Mouse (Mus musculus): ENCODE data around the gene Cetn4. TPM values are rescaled to one million over a fixed set of nuclear protein-coding genes. Genes with fewer than 3 reads are reported as not detected.

The Cetn4 gene
- polyA plus RNA-seq (2015; fragmentation: Nextera tagmentation; extraction: Ambion mirVana), result 1.3 TPM in 2 replicates

DNA sequence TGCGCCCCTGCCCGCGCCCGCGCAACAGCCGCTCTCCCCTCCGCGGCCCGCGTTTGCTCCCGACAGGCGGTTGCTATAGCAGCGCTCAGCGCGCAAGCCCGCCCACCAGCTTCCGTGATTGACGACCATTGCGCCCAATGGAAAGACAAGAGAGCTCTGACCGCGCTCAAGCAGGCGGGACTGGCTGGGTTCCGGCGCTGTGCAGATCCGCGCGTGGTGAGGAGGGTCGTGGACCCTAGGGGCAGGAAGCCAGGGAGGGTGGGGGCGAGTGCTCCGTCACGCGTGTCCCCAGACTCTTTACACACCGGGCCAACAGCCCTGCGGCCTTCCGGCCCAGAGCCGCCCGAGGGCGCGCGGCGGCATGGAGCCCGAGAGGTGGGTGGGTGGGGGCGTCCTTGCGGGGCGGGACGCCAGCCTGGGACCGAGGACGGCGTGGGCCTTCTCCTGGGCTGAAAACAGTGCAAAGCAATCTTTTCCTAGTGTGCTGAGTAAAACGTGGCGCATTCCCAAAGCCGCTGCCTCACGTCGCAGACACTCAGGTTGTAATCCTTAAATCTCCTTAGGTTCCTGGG, at the start of gene Cetn4, which contains the start of gene Bbs12:
Gene Cetn4, minus strand, starts transcription at position 339 of the 572 bp plus-strand sequence.
Gene Bbs12, plus strand, starts transcription at position 185 of the 572 bp plus-strand sequence.
- WGBS (ENCODE audit: insufficient replicate concordance), result 2% methylated on average over 51 of the region's 54 CpGs

DNA sequence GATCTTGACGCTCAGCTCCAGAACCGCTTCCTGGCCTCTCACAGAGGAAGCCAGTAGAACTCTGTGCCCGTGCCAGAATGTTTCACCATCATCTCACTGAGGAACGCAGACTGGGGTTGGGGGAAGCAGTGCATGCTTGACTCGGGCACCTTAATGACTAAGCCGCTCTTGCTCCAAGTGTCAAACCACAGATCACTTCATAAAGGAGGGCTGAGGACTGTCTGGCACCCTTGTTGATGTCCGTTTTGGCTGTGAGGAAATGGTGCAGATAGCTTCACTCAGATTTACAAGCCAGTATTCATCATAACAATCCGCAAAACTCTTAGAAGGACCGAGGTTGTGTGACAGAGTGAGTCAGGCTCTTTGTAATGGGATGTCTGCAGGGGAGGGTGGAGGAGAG, 48.2 kb upstream of the Cetn4 start:
- DNase-seq (no peak), ATAC-seq (no peak)
- H3K4me1 ChIP-seq (ENCODE audit: insufficient read depth), result no peaks in the 10 kb centered on the region
- no peaks in the 10 kb centered on the region for H3K9me3 ChIP-seq (ENCODE audit: low read length)
- no peak for TF ChIP-seq CTCF (IDR thresholded peaks at IDR 0.05; ENCODE audit: low read depth)
- TF ChIP-seq EP300 (IDR thresholded peaks at IDR 0.05; ENCODE audit: low read depth), result no peak
- no peaks in the 10 kb centered on the region for H3K36me3 ChIP-seq (replicated peaks; ENCODE audit: insufficient read depth, low read length)
- 54% methylated on average over 9 of the region's 9 CpGs for WGBS (ENCODE audit: insufficient replicate concordance)
- no peaks in the 10 kb centered on the region for H3K27me3 ChIP-seq (ENCODE audit: insufficient read depth, low read length)
- H3K4me2 ChIP-seq (ENCODE audit: low read depth, low read length), result peak overlapping the region; percentile 15
- no peak overlapping the region for H3K27ac ChIP-seq (ENCODE audit: low read depth)
- H3K9ac ChIP-seq (replicated peaks), result no peak overlapping the region
- no peak overlapping the region for H3K4me3 ChIP-seq (ENCODE audit: low read depth, low read length)

More for the DNA sequence above, at the start of gene Cetn4, which contains the start of gene Bbs12:
- H3K27me3 ChIP-seq (ENCODE audit: insufficient read depth, low read length), result no peaks in the 10 kb centered on the region
- H3K36me3 ChIP-seq (replicated peaks; ENCODE audit: insufficient read depth, low read length), result no peaks in the 10 kb centered on the region
- TF ChIP-seq EP300 (IDR thresholded peaks at IDR 0.05; ENCODE audit: low read depth) (no peak), CTCF (IDR thresholded peaks at IDR 0.05; ENCODE audit: low read depth) (no peak)
- peak within 1 kb of the TSS; percentile 91 for H3K9ac ChIP-seq (replicated peaks)
- no peaks in the 10 kb centered on the region for H3K9me3 ChIP-seq (ENCODE audit: low read length)
- H3K4me2 ChIP-seq (ENCODE audit: low read depth, low read length), result peak within 1 kb of the TSS; percentile 97
- peaks cover 4% of the 10 kb centered on the region; the same call in 1 of the 2 replicates for H3K4me1 ChIP-seq (ENCODE audit: insufficient read depth)
- peak within 1 kb of the TSS; percentile 72 for H3K27ac ChIP-seq (ENCODE audit: low read depth)
- peak within 1 kb of the TSS; percentile 95 for H3K4me3 ChIP-seq (ENCODE audit: low read depth, low read length)
- DNase-seq (peak; percentile 95), ATAC-seq (peak; percentile 99)

DNA sequence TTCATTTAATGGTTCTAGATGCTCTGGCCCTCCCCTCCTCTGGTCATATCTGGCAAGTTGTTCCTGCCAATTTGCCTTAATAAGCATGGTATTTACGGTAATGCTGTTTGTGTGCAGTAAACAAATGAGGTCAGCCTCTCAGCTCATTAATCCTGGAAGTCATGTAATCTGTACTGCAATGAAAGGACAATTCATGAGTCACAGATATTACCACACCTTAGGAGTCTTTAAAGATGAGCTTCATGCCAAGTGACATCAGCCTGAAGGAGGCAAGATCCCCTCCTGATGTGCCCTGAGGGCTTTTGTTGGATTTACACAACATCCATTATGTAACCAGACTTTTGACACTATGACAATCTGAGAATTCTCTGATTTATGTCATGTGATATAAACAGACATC, 42.2 kb upstream of the Cetn4 start:
- DNase-seq (no peak), ATAC-seq (no peak)
- Histone ChIP-seq H3K9ac (replicated peaks) (no peak overlapping the region), H3K4me3 (ENCODE audit: low read depth, low read length) (no peak overlapping the region), H3K9me3 (ENCODE audit: low read length) (no peaks in the 10 kb centered on the region), H3K36me3 (replicated peaks; ENCODE audit: insufficient read depth, low read length) (no peaks in the 10 kb centered on the region), H3K27ac (ENCODE audit: low read depth) (no peak overlapping the region), H3K4me1 (ENCODE audit: insufficient read depth) (no peaks in the 10 kb centered on the region), H3K4me2 (ENCODE audit: low read depth, low read length) (no peak overlapping the region), H3K27me3 (ENCODE audit: insufficient read depth, low read length) (peaks cover under 1% of the 10 kb centered on the region; the same call in 1 of the 2 replicates)
- TF ChIP-seq CTCF (IDR thresholded peaks at IDR 0.05; ENCODE audit: low read depth), result no peak
- TF ChIP-seq EP300 (IDR thresholded peaks at IDR 0.05; ENCODE audit: low read depth), result no peak
- WGBS (ENCODE audit: insufficient replicate concordance), result 88% methylated on average over 1 of the region's 1 CpGs

DNA sequence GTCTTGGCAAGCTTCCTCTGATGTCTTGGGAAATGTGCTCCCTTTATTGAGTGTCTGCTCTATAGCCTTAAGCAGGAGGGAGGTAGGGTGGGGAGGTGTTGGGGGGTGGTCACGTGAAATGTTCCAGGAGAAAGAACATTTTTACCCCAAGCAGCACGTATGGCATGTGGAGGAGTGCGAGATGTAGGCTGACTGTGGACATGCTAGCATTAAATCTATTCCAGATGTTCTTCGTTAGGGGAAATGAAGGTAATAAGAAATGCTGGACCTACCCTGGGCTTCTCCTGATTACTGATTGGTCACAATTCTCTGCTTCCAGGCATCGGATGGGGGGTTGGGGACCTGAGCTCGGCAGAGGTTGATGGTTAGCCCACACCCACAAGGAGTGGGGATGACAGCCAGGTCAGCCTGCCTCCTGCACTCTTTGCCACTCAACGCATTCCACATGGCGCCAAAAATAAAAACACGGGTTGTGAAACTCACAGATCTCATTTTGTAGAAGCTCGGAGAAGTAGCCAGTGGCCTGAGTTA, 41.5 kb upstream of the Cetn4 start:
- no peak for TF ChIP-seq EP300 (IDR thresholded peaks at IDR 0.05; ENCODE audit: low read depth)
- no peak for TF ChIP-seq CTCF (IDR thresholded peaks at IDR 0.05; ENCODE audit: low read depth)
- no peak overlapping the region for H3K9ac ChIP-seq (replicated peaks)
- peaks cover 8% of the 10 kb centered on the region for H3K27me3 ChIP-seq (ENCODE audit: insufficient read depth, low read length)
- no peaks in the 10 kb centered on the region for H3K9me3 ChIP-seq (ENCODE audit: low read length)
- 78% methylated on average over 10 of the region's 10 CpGs for WGBS (ENCODE audit: insufficient replicate concordance)
- no peak for DNase-seq
- ATAC-seq, result no peak
- no peak overlapping the region for H3K27ac ChIP-seq (ENCODE audit: low read depth)
- no peaks in the 10 kb centered on the region for H3K36me3 ChIP-seq (replicated peaks; ENCODE audit: insufficient read depth, low read length)
- H3K4me3 ChIP-seq (ENCODE audit: low read depth, low read length), result no peak overlapping the region
- no peak overlapping the region for H3K4me2 ChIP-seq (ENCODE audit: low read depth, low read length)
- peaks cover under 1% of the 10 kb centered on the region; the same call in 1 of the 2 replicates for H3K4me1 ChIP-seq (ENCODE audit: insufficient read depth)

DNA sequence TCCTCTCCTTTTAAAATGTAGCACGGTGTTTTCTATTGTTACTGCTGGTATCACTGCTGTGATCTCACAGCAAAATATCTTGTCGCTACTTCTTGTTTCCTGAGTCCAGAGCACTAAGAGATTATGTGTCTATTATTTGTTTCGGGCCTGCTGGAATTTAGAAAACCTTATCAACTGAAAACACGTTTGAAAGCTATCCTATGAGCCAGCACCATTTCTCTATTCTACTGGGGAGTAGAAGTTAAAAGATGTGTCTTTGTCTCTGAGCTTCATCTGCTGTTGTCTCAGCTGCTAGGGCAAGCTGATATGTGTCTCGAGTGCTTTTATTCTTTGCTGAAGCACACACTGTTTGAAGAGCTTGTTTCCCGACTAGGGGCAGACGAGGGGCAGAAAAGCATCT, 37.9 kb upstream of the Cetn4 start:
- no peaks in the 10 kb centered on the region for H3K9me3 ChIP-seq (ENCODE audit: low read length)
- no peaks in the 10 kb centered on the region for H3K36me3 ChIP-seq (replicated peaks; ENCODE audit: insufficient read depth, low read length)
- no peak overlapping the region for H3K27ac ChIP-seq (ENCODE audit: low read depth)
- DNase-seq (no peak), ATAC-seq (0 out of 2 replicates have a peak, but pooled peaks have one; percentile 8)
- peaks cover 36% of the 10 kb centered on the region for H3K27me3 ChIP-seq (ENCODE audit: insufficient read depth, low read length)
- H3K4me3 ChIP-seq (ENCODE audit: low read depth, low read length), result no peak overlapping the region
- peaks cover 7% of the 10 kb centered on the region; the same call in 1 of the 2 replicates for H3K4me1 ChIP-seq (ENCODE audit: insufficient read depth)
- H3K4me2 ChIP-seq (ENCODE audit: low read depth, low read length), result no peak overlapping the region
- peak; percentile 72 for TF ChIP-seq EP300 (IDR thresholded peaks at IDR 0.05; ENCODE audit: low read depth)
- no peak for TF ChIP-seq CTCF (IDR thresholded peaks at IDR 0.05; ENCODE audit: low read depth)
- WGBS (ENCODE audit: insufficient replicate concordance), result 27% methylated on average over 7 of the region's 7 CpGs
- H3K9ac ChIP-seq (replicated peaks), result no peak overlapping the region

DNA sequence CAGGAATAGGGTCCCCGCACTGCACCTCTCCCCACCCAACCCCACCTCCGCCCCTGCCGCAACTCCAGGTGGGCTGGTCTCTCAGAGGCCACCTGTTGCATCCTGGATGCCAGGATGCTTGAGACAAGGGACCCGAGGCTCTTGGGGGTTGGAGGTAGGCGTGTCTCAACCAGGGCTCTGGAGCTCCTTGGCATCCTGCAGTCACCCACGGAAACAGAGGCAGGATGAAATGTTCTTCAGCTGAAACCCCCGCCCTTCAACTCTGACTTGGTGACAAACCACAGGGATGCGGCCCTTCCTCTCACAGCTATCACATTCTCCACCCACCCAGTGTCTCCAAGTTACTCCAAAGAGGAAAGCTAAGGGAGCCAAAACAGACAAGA, 36.6 kb upstream of the Cetn4 start:
- TF ChIP-seq CTCF (IDR thresholded peaks at IDR 0.05; ENCODE audit: low read depth) (no peak), EP300 (IDR thresholded peaks at IDR 0.05; ENCODE audit: low read depth) (no peak)
- WGBS (ENCODE audit: insufficient replicate concordance), result 18% methylated on average over 8 of the region's 8 CpGs
- H3K4me1 ChIP-seq (ENCODE audit: insufficient read depth), result peaks cover 7% of the 10 kb centered on the region; the same call in 1 of the 2 replicates
- DNase-seq (no peak), ATAC-seq (no peak)
- H3K27ac ChIP-seq (ENCODE audit: low read depth), result no peak overlapping the region
- H3K9ac ChIP-seq (replicated peaks), result peak overlapping the region; percentile 57; the same call in 1 of the 2 replicates
- peaks cover 36% of the 10 kb centered on the region for H3K27me3 ChIP-seq (ENCODE audit: insufficient read depth, low read length)
- no peaks in the 10 kb centered on the region for H3K36me3 ChIP-seq (replicated peaks; ENCODE audit: insufficient read depth, low read length)
- H3K4me2 ChIP-seq (ENCODE audit: low read depth, low read length), result peak overlapping the region; percentile 89
- peak overlapping the region; percentile 59 for H3K4me3 ChIP-seq (ENCODE audit: low read depth, low read length)
- no peaks in the 10 kb centered on the region for H3K9me3 ChIP-seq (ENCODE audit: low read length)
